Mouse (Mus musculus) cortical plate, adult 2 months (tissue): ENCODE measurements around the gene Gna14.

Experiments
- CTCF ChIP-seq: fragments of 200-500 bp; IDR thresholded peaks from 2 replicates; pipeline ENCODE4 v1.5.1; 2011; ENCODE audit warnings: mild to moderate bottlenecking, control low read depth, low read length; ENCODE audit not compliant: insufficient read depth; ENCODE audit errors: extremely low read depth
- POLR2A ChIP-seq: fragments of 200-500 bp; IDR thresholded peaks from 2 replicates; pipeline ENCODE4 v1.6.1; 2011; ENCODE audit warnings: mild to moderate bottlenecking, low read length, control low read depth; ENCODE audit not compliant: insufficient read depth; ENCODE audit errors: extremely low read depth

GRCm38 (mm10) chr19:16478186-16478607, 42.6 kb downstream of the Gna14 start:
- TF ChIP-seq CTCF (no peak), POLR2A (no peak)
